8 mouse cellular contexts compared by ENCODE assay signal in genomic region chr6:134038881-134039280, GRCm38 (mm10). TPM values are rescaled to one million over a fixed set of nuclear protein-coding genes. Genes with fewer than 3 reads are reported as not detected.
DNase-seq lines count a peak whose midpoint lies in the region; ATAC-seq lines count a peak whose summit lies in the region.

No protein-coding gene starts in this region.

- DNase-seq in urinary bladder, postnatal 25 days (ENCODE audit: low spot score): peak; percentile 26
- DNase-seq in urinary bladder, postnatal 10 days (ENCODE audit: low spot score): no peak
- DNase-seq in heart, postnatal 14 days: peak; percentile 44 to 51
- DNase-seq in limb, embryonic 11.5 days (ENCODE audit: low spot score): peak; percentile 53
- DNase-seq in cerebellum, postnatal 10 days: no peak
- DNase-seq in layer of hippocampus, postnatal 14 days (ENCODE audit: low spot score in 2 of 2): no peak

- no peak overlapping the region for H3K27ac ChIP-seq in limb, embryonic 11.5 days (replicated peaks; ENCODE audit: low read depth, low read length)
- H3K27ac ChIP-seq in midbrain, embryonic 16.5 days (ENCODE audit: low read length): no peak overlapping the region

- intact Hi-C loops in heart, postnatal 14 days (cut with DNase I): loop anchor here (5.0 kb wide), 5 partner anchors 48 to 348 kb away; no protein-coding TSS in a partner anchor

- no peak overlapping the region for H3K9ac ChIP-seq in limb, embryonic 11.5 days (ENCODE audit: low read length)
- H3K9ac ChIP-seq in midbrain, embryonic 16.5 days (ENCODE audit: low read depth, low read length): no peak overlapping the region

- no peak for ATAC-seq in limb, embryonic 11.5 days (ENCODE audit: insufficient number of reproducible peaks, low FRiP score, low TSS enrichment, low read depth)
- no peak for ATAC-seq in midbrain, embryonic 16.5 days
- ATAC-seq in activated CD4-positive, CD25-positive, alpha-beta regulatory T cell, adult 4 months: no peak

- H3K4me1 ChIP-seq in limb, embryonic 11.5 days (ENCODE audit: control insufficient read depth, insufficient read depth, low read length): peaks cover 45% of the 10 kb centered on the region
- H3K4me1 ChIP-seq in midbrain, embryonic 16.5 days (ENCODE audit: control insufficient read depth, insufficient read depth, low read length): peaks cover 33% of the 10 kb centered on the region

- H3K4me2 ChIP-seq in limb, embryonic 11.5 days (ENCODE audit: low read depth, severe bottlenecking): peak overlapping the region; percentile 30
- H3K4me2 ChIP-seq in midbrain, embryonic 16.5 days (ENCODE audit: low read length): 0 out of 2 replicates have a peak overlapping the region, but pooled peaks have one; percentile 4

- no peak overlapping the region for H3K4me3 ChIP-seq in limb, embryonic 11.5 days (ENCODE audit: low read depth, low read length)
- no peak overlapping the region for H3K4me3 ChIP-seq in midbrain, embryonic 16.5 days (ENCODE audit: low read depth, low read length)

- H3K36me3 ChIP-seq in limb, embryonic 11.5 days (ENCODE audit: control insufficient read depth, insufficient read depth, low read length): no peaks in the 10 kb centered on the region
- no peaks in the 10 kb centered on the region for H3K36me3 ChIP-seq in midbrain, embryonic 16.5 days (ENCODE audit: control insufficient read depth, insufficient read depth, low read length)

- WGBS in limb, embryonic 11.5 days: 5% methylated on average over 6 of the region's 6 CpGs
- 35% methylated on average over 6 of the region's 6 CpGs for WGBS in midbrain, embryonic 16.5 days

- no peaks in the 10 kb centered on the region for H3K9me3 ChIP-seq in limb, embryonic 11.5 days (ENCODE audit: control insufficient read depth, low read length)
- no peaks in the 10 kb centered on the region for H3K9me3 ChIP-seq in midbrain, embryonic 16.5 days (replicated peaks; ENCODE audit: control insufficient read depth, low read length, poor library complexity, severe bottlenecking)

- H3K27me3 ChIP-seq in limb, embryonic 11.5 days (ENCODE audit: control insufficient read depth, insufficient read depth, low read length): no peaks in the 10 kb centered on the region
- H3K27me3 ChIP-seq in midbrain, embryonic 16.5 days (ENCODE audit: control insufficient read depth, insufficient read depth, low read depth, low read length): no peaks in the 10 kb centered on the region

RNA-seq across cellular contexts. Expression of gene Etv6, which starts 3.4 kb away (rescaled TPM):
- 10 to 100 TPM; 12.7 to 12.8 TPM for total RNA-seq in heart, postnatal 14 days (2021)
- polyA plus RNA-seq in limb, embryonic 11.5 days (2014; fragmentation: Nextera tagmentation; extraction: Ambion mirVana): 20.0 and 20.5 TPM in 2 replicates
- polyA plus RNA-seq in midbrain, embryonic 16.5 days (2015; fragmentation: Nextera tagmentation; extraction: Ambion mirVana): 3.4 and 3.9 TPM in 2 replicates
- 1 to 10 TPM; 9.0 to 10.0 TPM for polyA plus RNA-seq in activated CD4-positive, CD25-positive, alpha-beta regulatory T cell, adult 4 months (2017; shearing (Covaris generic))
- total RNA-seq in layer of hippocampus, postnatal 14 days (2021): 10 to 100 TPM; 11.4 to 11.8 TPM

Comparison
In these comparisons a context has a peak if more than half of its experiments do, and no peak if none do; other contexts are left out.
1. DNase-seq: peak in urinary bladder, postnatal 25 days (single experiment), heart, postnatal 14 days (2 of 2) and limb, embryonic 11.5 days (single experiment); none in urinary bladder, postnatal 10 days (single experiment), cerebellum, postnatal 10 days (0 of 2) and layer of hippocampus, postnatal 14 days (0 of 2).